Mouse (Mus musculus): ENCODE results near the gene Dnajc4. TPM values are rescaled to one million over a fixed set of nuclear protein-coding genes. Genes with fewer than 3 reads are reported as not detected.

The Dnajc4 gene
- polyA plus RNA-seq, 1 experiment from 2014 or later, result 23.0 TPM

GRCm38 (mm10) chr19:6940396-6941351, 51.7 kb downstream of the Dnajc4 start:
- Histone ChIP-seq H3K9ac (peak overlapping the region; percentile 93), H3K27me3 (peaks cover 8% of the 10 kb centered on the region), H3K27ac (peak overlapping the region; percentile 95), H3K36me3 (peaks cover 5% of the 10 kb centered on the region), H3K4me1 (peaks cover 23% of the 10 kb centered on the region), H3K9me3 (no peaks in the 10 kb centered on the region), H3K4me2 (peak overlapping the region; percentile 95), H3K4me3 (peak overlapping the region; percentile 86)
- WGBS, result 22% methylated on average over 25 of the region's 29 CpGs
- no peak for ATAC-seq (ENCODE audit: insufficient number of reproducible peaks, insufficient read depth, low FRiP score, low TSS enrichment, low read depth)

- no peak for ATAC-seq (ENCODE audit: insufficient number of reproducible peaks, insufficient read depth, low FRiP score, low TSS enrichment, low read depth)
- peak overlapping the region; percentile 93 for H3K9ac ChIP-seq
- H3K27me3 ChIP-seq, result peaks cover 21% of the 10 kb centered on the region
- no peaks in the 10 kb centered on the region for H3K9me3 ChIP-seq
- H3K4me2 ChIP-seq, result no peak overlapping the region; the same call in 1 of the 2 replicates
- 91% methylated on average over 20 of the region's 20 CpGs for WGBS
- peaks cover 26% of the 10 kb centered on the region for H3K4me1 ChIP-seq
- no peaks in the 10 kb centered on the region; the same call in 1 of the 2 replicates for H3K36me3 ChIP-seq
- H3K27ac ChIP-seq, result no peak overlapping the region
- 0 out of 2 replicates have a peak overlapping the region, but pooled peaks have one; percentile 3 for H3K4me3 ChIP-seq
Measured at GRCm38 (mm10) chr19:6939106-6940002, 53.0 kb downstream of the Dnajc4 start.

Other genes with a start within 250 kb of the Dnajc4 start
- 20.9 and 24.3 TPM in 2 replicates for gene Rps6ka4, start 151.9 kb downstream of the Dnajc4 start, polyA plus RNA-seq (2015; fragmentation: Nextera tagmentation; extraction: Ambion mirVana)
- gene Ccdc88b, start 134.4 kb downstream of the Dnajc4 start, polyA plus RNA-seq (2015; fragmentation: Nextera tagmentation; extraction: Ambion mirVana), result 0.25 and 0.88 TPM in 2 replicates
- 176 and 194 TPM in 2 replicates for gene Trmt112, start 82.9 kb downstream of the Dnajc4 start, polyA plus RNA-seq (2015; fragmentation: Nextera tagmentation; extraction: Ambion mirVana)
- gene Prdx5, start 82.5 kb downstream of the Dnajc4 start, polyA plus RNA-seq (2015; fragmentation: Nextera tagmentation; extraction: Ambion mirVana), result 239 and 251 TPM in 2 replicates
- gene Esrra, start 70.8 kb downstream of the Dnajc4 start, polyA plus RNA-seq (2015; fragmentation: Nextera tagmentation; extraction: Ambion mirVana), result 9.5 and 10.9 TPM in 2 replicates
- gene Catsperz, start 67.2 kb downstream of the Dnajc4 start, polyA plus RNA-seq (2015; fragmentation: Nextera tagmentation; extraction: Ambion mirVana), result 2.3 and 3.4 TPM in 2 replicates
- 1.2 and 1.3 TPM in 2 replicates for gene Kcnk4, start 58.1 kb downstream of the Dnajc4 start, polyA plus RNA-seq (2015; fragmentation: Nextera tagmentation; extraction: Ambion mirVana)
- 80.0 and 83.6 TPM in 2 replicates for gene Bad, start 50.7 kb downstream of the Dnajc4 start, polyA plus RNA-seq (2015; fragmentation: Nextera tagmentation; extraction: Ambion mirVana)
- gene Gpr137, start 50.1 kb downstream of the Dnajc4 start, polyA plus RNA-seq (2015; fragmentation: Nextera tagmentation; extraction: Ambion mirVana), result 26.9 and 35.2 TPM in 2 replicates
- 84.9 and 120 TPM in 2 replicates for gene Ppp1r14b, start 17.6 kb downstream of the Dnajc4 start, polyA plus RNA-seq (2015; fragmentation: Nextera tagmentation; extraction: Ambion mirVana)
- gene Plcb3, start 16.1 kb downstream of the Dnajc4 start, polyA plus RNA-seq (2015; fragmentation: Nextera tagmentation; extraction: Ambion mirVana), result 41.5 and 42.4 TPM in 2 replicates
- 84.4 and 95.1 TPM in 2 replicates for gene Fkbp2, start 12.1 kb downstream of the Dnajc4 start, polyA plus RNA-seq (2015; fragmentation: Nextera tagmentation; extraction: Ambion mirVana)
- gene Vegfb, start 4.9 kb downstream of the Dnajc4 start, polyA plus RNA-seq (2015; fragmentation: Nextera tagmentation; extraction: Ambion mirVana), result 53.4 and 58.6 TPM in 2 replicates
- 19.7 and 22.4 TPM in 2 replicates for gene Nudt22, start 3.5 kb upstream of the Dnajc4 start, polyA plus RNA-seq (2015; fragmentation: Nextera tagmentation; extraction: Ambion mirVana)
- 11.9 and 12.4 TPM in 2 replicates for gene Trpt1, start 3.6 kb upstream of the Dnajc4 start, polyA plus RNA-seq (2015; fragmentation: Nextera tagmentation; extraction: Ambion mirVana)
- 6.9 and 7.9 TPM in 2 replicates for gene Fermt3, start 26.9 kb upstream of the Dnajc4 start, polyA plus RNA-seq (2015; fragmentation: Nextera tagmentation; extraction: Ambion mirVana)
- 211 and 240 TPM in 2 replicates for gene Stip1, start 47.4 kb upstream of the Dnajc4 start, polyA plus RNA-seq (2015; fragmentation: Nextera tagmentation; extraction: Ambion mirVana)
- 7.1 and 9.0 TPM in 2 replicates for gene Macrod1, start 64.2 kb upstream of the Dnajc4 start, polyA plus RNA-seq (2015; fragmentation: Nextera tagmentation; extraction: Ambion mirVana)
- gene Flrt1, start 113.2 kb upstream of the Dnajc4 start, polyA plus RNA-seq (2015; fragmentation: Nextera tagmentation; extraction: Ambion mirVana), result 13.0 and 13.6 TPM in 2 replicates
- 205 and 228 TPM in 2 replicates for gene Otub1, start 213.7 kb upstream of the Dnajc4 start, polyA plus RNA-seq (2015; fragmentation: Nextera tagmentation; extraction: Ambion mirVana)
- gene Cox8a, start 225.0 kb upstream of the Dnajc4 start, polyA plus RNA-seq (2015; fragmentation: Nextera tagmentation; extraction: Ambion mirVana), result 789 and 891 TPM in 2 replicates
- 56.9 and 57.1 TPM in 2 replicates for gene Naa40, start 248.6 kb upstream of the Dnajc4 start, polyA plus RNA-seq (2015; fragmentation: Nextera tagmentation; extraction: Ambion mirVana)